Mouse (Mus musculus): ENCODE results near the gene Dnaja4.

GRCm38 (mm10) chr9:54655846-54656245, 42.8 kb upstream of the Dnaja4 start:
- TF ChIP-seq CTCF (conservative IDR thresholded peaks at IDR 0.05; ENCODE audit: insufficient read depth, insufficient read length, low read depth, low read length) (no peak), POLR2A (IDR thresholded peaks at IDR 0.05; ENCODE audit: low read depth, low read length) (no peak)
